Mouse (Mus musculus) brain, embryonic 14.5 days (tissue): ENCODE results near the gene Prkca. TPM values are rescaled to one million over a fixed set of nuclear protein-coding genes. Genes with fewer than 3 reads are reported as not detected.

Source experiments
- DNase-seq: peaks from one replicate; pipeline ENCODE4 v3.0.0-alpha.2; 2011; ENCODE audit warnings: low read depth
- CTCF ChIP-seq: fragments of 200-500 bp; IDR thresholded peaks from 2 replicates; pipeline ENCODE4 v1.5.1; 2012; ENCODE audit warnings: inconsistent platforms, mild to moderate bottlenecking, moderate library complexity, borderline replicate concordance; ENCODE audit not compliant: insufficient read depth, insufficient read length; ENCODE audit errors: extremely low read depth
- POLR2A ChIP-seq: fragments of 200-500 bp; IDR thresholded peaks from 2 replicates; pipeline ENCODE4 v1.6.1; 2012; ENCODE audit warnings: mild to moderate bottlenecking, inconsistent platforms, borderline replicate concordance; ENCODE audit not compliant: poor library complexity, insufficient read depth, insufficient read length, severe bottlenecking; ENCODE audit errors: extremely low read depth
- polyA plus RNA-seq: library from polyadenylated mRNA; depleted of rRNA; stranded (reverse); fragments of >200 nt; gene quantifications from 2 replicates; pipeline ENCODE4 v1.2.3, GENCODE M21; 2012

The Prkca gene
- polyA plus RNA-seq, 1 experiment: 13.1 TPM

DNA sequence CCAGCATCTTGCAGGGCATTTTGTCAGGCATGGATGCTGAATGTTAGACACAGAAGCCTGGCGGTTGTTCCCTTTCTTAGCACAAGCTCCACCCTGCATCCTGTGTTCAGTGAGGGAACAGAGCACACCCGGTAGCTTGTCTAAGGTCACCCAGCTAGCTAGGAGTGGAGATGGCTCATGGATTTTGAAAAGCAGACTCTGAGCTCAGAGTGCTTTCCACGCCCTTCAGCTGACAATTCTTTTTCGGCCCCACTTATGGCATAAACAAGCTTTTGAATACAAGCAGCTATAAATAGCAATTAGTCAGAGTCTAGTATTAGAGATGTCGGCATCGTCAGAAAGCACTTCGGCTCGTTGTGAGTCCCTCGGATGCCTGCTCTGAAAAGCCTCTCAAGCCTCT is 178.0 kb downstream of the Prkca start:
- peak; percentile 73 for DNase-seq
- no peak for TF ChIP-seq POLR2A
- TF ChIP-seq CTCF: no peak

DNA sequence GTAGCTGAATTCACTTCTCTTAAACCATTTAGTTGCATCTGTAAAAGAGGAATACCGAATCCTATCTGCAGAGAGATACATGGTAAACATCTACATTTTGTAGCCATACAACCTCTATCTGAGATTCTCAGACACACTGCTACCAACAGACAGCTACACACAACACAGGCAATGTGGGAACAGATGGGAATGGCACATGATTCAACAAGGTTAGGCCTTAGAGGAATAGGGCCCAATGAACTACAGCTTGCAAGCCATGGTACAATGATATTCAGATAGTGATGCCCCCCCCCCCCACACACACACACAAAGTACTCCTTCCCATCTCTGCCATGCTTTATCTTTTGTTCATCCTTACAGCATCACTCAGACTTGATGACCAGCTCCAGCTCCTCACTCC is 181.1 kb downstream of the Prkca start:
- TF ChIP-seq CTCF: no peak
- no peak for TF ChIP-seq POLR2A
- DNase-seq: peak; percentile 68

DNA sequence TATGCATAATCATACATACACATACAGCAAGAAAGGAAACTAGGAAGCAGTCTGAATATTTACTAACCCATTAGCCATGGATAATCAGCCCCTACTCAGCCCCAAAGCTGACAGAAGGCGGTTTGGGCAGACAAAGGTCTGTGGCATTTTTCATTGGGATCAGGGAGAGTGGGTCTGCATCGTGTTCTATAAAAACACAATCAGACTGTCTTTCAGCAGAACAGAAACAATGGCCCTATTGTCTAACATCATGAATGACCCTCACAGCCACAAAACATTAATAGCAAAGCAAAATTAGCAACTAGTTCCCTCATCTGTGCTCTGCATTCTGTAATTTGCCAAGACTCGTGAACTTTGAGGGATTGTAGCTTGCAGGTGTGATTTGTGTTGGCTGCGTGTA is 181.6 kb downstream of the Prkca start:
- TF ChIP-seq POLR2A: no peak
- no peak for TF ChIP-seq CTCF
- peak; percentile 87 for DNase-seq

DNA sequence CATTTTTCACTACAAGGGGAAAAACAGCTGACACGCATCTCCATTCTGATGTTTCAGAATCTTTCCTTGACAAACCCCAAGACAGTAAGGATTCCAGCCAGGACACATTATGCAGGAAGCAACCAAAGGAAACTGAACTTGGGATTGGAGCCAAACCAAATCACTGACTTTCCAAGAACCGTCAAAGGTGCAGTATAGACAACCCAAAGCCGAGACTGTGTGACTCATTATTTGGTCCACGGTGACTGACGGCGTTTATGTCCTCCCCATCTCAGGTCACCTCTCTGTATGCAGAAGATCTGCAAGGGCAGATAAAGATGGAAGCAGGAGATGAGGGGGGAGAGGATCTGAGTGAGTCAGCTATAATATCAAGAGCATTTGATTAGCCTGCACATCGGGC is 183.7 kb downstream of the Prkca start:
- TF ChIP-seq POLR2A (no peak), CTCF (no peak)
- DNase-seq: no peak

DNA sequence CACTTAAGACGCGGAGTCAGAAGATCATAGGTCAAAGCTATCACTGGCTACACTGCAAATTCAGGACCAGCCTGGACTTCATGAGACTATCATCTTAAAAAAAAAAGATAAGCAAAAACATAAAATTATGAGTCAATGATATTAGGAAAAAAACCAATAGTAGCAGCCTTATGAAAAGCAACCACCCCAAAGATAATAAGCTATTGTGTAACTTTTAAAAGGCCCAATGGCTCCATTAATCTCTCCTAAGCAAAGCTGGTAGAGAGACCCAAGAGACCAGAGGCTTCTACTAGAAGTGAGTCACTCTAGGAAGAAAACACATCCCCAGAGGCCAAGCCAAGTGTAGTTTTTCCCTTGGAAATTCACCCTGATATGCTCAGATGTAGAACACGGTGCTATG is 185.7 kb downstream of the Prkca start:
- no peak for DNase-seq
- no peak for TF ChIP-seq CTCF
- TF ChIP-seq POLR2A: no peak

DNA sequence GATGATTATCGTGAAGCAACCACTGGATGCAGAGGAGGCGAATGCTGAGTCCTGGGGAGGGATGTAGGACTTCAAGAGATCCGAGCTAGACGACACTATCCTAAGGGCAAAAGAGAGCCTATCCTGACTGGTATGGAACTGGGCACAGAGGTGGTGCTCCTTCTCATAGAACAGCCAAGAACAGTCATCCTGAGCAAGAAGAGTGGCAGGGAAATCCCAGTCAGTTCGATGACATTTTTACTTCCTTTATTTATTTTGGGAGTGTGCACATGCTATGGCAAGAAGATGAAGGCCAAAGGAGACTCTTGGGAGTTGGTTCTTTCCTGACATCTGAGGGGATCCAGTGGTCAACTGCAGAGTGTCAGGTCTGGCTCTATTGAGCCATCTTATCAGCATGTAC is 186.7 kb downstream of the Prkca start:
- no peak for DNase-seq
- TF ChIP-seq POLR2A (no peak), CTCF (no peak)

DNA sequence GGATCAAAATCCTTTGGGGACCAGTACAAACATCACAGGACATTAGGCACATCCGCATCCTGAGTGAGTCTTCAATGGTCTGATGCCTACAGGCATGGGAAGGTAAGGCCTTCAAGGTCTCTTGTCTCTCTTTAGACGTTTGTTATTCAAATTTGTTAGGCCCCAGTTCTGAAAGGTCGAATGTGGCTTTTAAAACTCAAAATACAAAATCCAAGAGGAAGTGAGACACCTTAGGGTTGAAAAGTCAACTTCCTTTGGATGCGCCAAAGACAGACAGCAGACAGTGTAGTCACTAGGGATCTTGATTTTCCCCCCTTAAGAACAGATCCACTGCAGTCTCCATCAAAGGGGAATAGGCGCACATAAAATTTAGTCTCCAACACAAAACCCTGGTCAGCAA is 187.6 kb downstream of the Prkca start:
- DNase-seq: no peak
- no peak for TF ChIP-seq POLR2A
- no peak for TF ChIP-seq CTCF

DNA sequence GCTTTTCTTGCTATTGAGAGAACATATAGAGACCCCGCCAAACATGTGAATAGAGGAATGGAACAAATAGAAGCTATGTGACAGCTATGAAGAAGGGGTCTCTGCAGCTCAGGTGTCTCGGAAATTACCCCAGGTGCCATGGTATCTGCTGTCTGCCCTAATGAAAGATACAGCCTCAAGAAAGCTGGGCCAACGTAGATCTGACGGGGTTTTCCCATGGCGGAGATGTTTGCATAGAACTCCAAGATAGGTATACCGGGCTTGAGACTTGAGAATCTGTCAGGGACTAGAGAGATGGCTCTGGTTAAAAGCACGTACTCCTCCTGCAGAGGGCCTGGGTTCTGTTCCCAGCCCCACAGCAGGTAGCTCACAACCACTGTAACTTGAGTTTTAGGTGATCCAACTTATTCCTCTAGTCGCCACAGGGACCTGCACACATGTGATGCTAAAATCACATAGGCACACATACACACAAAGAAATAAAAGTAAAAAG is 188.6 kb downstream of the Prkca start:
- no peak for DNase-seq
- TF ChIP-seq POLR2A (no peak), CTCF (no peak)

DNA sequence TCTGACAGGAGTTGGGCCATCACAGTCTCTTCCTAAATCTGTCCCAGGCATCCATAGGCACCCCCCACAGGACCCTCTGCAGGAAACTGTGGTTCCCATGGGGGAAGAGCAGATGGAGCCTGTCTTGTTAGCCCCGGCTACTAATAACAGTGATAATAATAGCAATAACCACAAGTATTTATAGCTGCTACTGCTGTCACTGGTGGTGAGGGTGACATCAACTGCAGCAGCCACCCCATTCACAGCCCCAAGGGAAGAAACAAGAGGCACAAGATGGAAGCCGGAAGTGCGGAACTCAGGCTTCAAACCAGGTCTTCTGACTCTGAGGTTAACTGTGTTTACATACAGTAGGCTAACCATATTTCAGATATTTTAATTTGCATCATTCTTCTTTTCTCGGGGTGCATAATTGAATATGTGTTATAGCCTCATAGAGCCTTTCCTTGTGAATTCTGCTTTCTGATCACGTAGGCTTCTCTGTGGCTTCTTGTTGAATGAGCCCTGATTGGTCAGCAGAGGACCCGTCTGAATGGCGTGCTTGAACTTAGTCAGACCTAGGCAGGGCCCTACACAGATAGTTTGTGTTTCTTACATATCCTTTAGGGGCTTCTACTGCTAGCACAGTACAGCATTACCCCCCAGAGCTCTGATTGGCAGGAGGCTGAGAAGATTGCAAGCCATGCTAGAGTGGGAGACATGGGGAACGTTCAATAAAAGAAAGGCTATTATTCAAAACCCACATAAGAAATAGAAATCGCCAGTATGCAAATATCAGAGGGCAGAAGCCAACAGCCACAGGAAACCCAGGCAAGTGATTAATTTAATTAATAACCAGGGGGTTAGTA is 189.5 kb downstream of the Prkca start:
- DNase-seq: no peak
- no peak for TF ChIP-seq POLR2A
- no peak for TF ChIP-seq CTCF

DNA sequence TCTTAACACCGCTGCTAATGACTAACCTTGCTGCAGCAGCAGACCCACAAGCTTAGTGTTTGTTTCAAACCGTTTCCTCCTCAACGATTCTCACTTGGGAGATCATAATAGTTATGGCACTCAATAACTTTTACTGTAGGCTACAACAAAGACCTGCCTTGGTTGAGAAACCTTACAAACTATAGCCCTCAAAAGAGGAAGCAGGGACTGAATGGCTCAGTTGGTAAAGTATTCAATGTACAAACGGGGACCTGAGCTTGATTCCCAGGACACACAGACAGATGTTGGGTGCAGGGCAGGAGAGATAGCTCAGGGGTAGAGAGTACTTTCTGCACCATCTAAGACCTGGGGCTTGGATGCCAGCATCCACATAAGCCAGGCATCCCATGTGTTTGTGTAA is 191.1 kb downstream of the Prkca start:
- no peak for TF ChIP-seq POLR2A
- TF ChIP-seq CTCF: no peak
- DNase-seq: no peak

DNA sequence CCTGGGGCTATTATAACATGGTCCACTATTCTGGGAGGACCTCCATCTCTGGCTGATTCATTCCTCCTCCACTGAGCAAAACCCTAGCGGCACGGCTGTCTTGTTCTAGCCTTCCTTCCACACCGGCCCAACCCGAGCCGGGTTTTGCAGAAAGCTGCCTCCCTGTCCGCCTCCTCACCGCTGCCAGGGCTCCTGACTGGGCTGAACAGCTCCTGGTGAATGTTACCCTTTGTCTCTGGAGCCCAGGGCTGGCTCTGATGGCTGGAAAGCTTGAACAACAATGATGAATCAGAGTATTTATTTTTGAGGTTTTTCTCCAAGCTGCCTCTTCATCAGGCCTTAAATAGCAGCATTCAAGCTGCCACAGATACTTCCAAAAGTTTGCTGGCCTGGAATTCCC is 193.3 kb downstream of the Prkca start:
- TF ChIP-seq POLR2A: no peak
- no peak for TF ChIP-seq CTCF
- peak; percentile 85 for DNase-seq

DNA sequence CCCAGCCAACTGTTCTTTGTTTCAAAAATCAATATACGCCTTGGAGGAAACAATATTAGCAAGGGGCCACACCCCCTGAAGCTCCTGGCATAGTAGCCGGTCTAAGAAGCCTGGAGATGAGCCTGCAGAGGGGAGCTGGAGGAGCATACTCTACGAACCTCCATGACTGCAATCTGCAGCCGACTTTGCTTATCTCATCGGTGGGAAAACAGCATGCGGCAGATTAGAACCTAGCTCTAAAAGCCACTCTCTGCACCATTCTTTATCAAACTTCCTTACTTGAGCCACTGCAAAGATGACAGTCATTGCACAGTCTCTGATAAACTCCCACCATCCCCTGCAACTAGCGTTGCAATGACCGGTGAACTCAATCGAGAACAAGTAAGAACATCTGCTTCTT is 194.5 kb downstream of the Prkca start:
- TF ChIP-seq CTCF (no peak), POLR2A (no peak)
- peak; percentile 35 for DNase-seq
